Mouse (Mus musculus): Measurements from ENCODE around the gene Sytl2.

DNA sequence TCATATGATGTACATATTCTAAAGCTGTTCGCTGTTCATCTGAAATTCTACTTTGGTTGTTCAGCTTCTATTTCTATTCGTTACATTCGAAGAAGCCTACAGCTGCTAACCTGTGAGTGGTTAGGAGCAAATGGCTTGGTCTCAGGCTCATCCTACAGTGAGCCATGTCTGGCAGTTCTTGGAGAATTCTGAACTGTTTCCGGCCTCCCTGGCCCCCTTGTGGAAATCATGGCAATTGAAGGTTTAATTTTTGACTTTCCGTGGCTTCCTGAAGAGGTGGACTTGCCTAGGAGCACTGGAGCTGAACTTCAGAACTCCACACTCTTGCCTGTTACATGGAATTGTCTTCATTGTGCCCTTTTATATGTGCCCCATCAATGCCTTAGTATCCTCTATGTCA lies 49.1 kb upstream of the Sytl2 start:
- TF ChIP-seq CTCF (IDR thresholded peaks at IDR 0.05; ENCODE audit: borderline replicate concordance, extremely low read depth, insufficient read depth, insufficient read length) (peak; percentile 27; the same call in 1 of the 2 replicates), POLR2A (IDR thresholded peaks at IDR 0.05; ENCODE audit: borderline replicate concordance, extremely low read depth, insufficient read depth, insufficient read length, poor library complexity, severe bottlenecking) (no peak)
